Mouse (Mus musculus): ENCODE results near the gene Col23a1.
"Not testable (repeated sequence)": the region's sequence is repeated elsewhere in the genome, so short reads cannot be mapped to it uniquely, and the experiment has no call there.

Col23a1 gene

DNA sequence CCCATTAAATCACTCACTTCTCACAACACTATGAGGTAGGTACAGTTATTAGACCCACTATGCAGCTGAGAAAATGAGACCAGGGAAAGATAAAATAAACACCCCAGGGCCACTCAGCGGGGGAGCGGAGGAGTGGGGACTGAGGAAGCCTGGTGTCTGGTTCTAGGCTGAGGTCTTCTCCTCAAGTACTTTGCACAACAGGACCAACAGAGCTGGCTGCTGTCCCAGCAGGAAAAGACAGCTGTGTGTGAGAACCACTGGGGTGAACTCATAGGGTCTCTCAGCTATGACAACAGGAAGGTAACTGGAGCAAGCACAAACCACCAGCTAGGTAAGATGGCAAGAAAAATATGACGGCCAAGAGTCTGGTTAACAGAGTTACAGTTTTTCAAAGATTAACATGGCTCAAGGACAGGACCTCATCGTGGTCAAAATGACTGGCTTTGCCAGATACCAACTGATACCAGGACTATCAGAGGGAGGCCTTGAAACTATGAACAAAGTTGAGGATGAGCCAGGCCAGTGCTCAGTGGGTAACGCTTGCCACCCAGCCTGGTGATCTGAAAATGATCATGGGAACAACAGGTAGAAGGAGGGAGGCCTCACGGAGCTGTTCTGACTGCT lies 342.5 kb downstream of the Col23a1 start:
- no peak for DNase-seq

DNA sequence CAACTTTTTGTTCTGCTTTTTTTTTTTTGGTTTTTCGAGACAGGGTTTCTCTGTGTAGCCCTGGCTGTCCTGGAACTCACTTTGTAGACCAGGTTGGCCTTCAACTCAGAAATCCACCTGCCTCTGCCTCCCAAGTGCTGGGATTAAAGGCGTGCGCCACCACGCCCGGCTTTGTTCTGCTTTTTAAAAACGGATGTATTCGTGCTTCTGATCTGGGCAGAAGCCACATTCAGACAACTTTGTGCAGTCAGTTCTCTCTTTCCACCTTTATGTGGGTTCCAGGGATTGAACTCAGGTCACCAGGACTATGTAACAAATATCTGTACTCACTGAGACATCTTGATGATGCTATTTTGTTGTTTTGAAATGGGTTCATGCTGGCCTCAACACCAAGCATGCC lies 343.5 kb downstream of the Col23a1 start:
- not testable (repeated sequence) for DNase-seq

Data from cerebellum, postnatal 36 days (tissue).